Mouse (Mus musculus) forebrain, embryonic 14.5 days (tissue): ENCODE measurements around the gene Abhd14b. TPM values are rescaled to one million over a fixed set of nuclear protein-coding genes. Genes with fewer than 3 reads are reported as not detected.
"Not testable (repeated sequence)": the region's sequence is repeated elsewhere in the genome, so short reads cannot be mapped to it uniquely, and the experiment has no call there.

Experiments
- ATAC-seq: fragments of 200-750 bp; cut with Nextera tagmentation; 2 replicates; pipeline ENCODE4 v1.8.0; 2017; ENCODE audit warnings: mild to moderate bottlenecking, moderate library complexity
- DNase-seq: peaks from one replicate; pipeline ENCODE4 v3.0.0-alpha.2; 2015; ENCODE audit warnings: low spot score
- H3K27ac ChIP-seq: fragments of 300-500 bp; sonication (generic); 2 replicates; pipeline ENCODE4 v1.5.1; 2014; ENCODE audit warnings: low read depth, mild to moderate bottlenecking, control low read depth, low read length, moderate library complexity
- H3K27me3 ChIP-seq: fragments of 300-500 bp; sonication (generic); replicated peaks from 2 replicates; pipeline ENCODE4 v1.6.1; 2014; ENCODE audit warnings: low read length, control low read depth, mixed read lengths; ENCODE audit not compliant: control insufficient read depth, insufficient read depth
- H3K36me3 ChIP-seq: fragments of 300-500 bp; sonication (generic); 2 replicates; pipeline ENCODE4 v1.6.1; 2014; ENCODE audit warnings: low read length, control low read depth; ENCODE audit not compliant: control insufficient read depth, insufficient read depth
- H3K4me1 ChIP-seq: fragments of 300-500 bp; sonication (generic); 2 replicates; pipeline ENCODE4 v1.6.1; 2014; ENCODE audit warnings: antibody characterized with exemption, low read length, control low read depth; ENCODE audit not compliant: control insufficient read depth, insufficient read depth
- H3K4me2 ChIP-seq: fragments of 300-500 bp; sonication (generic); 2 replicates; pipeline ENCODE4 v1.6.1; 2014; ENCODE audit warnings: mild to moderate bottlenecking, control low read depth, low read length
- H3K4me3 ChIP-seq: fragments of 300-500 bp; sonication (generic); 2 replicates; pipeline ENCODE4 v1.5.1; 2014; ENCODE audit warnings: low read depth, low read length, control low read depth
- H3K9ac ChIP-seq: fragments of 300-500 bp; sonication (generic); 2 replicates; pipeline ENCODE4 v1.6.1; 2014; ENCODE audit warnings: mild to moderate bottlenecking, low read length, control low read depth, moderate library complexity
- H3K9me3 ChIP-seq: fragments of 300-500 bp; sonication (generic); replicated peaks from 2 replicates; pipeline ENCODE4 v1.6.1; 2016; ENCODE audit warnings: low read length, control low read depth, mixed read lengths; ENCODE audit not compliant: control insufficient read depth
- WGBS: fragments of 180-500 bp; shearing (Covaris S2); extraction: QIAGEN DNeasy Blood & Tissue Kit; methylation state at CpG from one replicate; pipeline ENCODE4 v1.1.7; 2014; 5-methylcytosine and 5-hydroxymethylcytosine counted together
- polyA plus RNA-seq: library from polyadenylated mRNA; unstranded; fragments of >200 nt; fragmentation: Nextera tagmentation; extraction: Ambion mirVana; gene quantifications from 2 replicates; pipeline ENCODE4 v1.2.1, GENCODE M21; 2014

Gene Abhd14b
- polyA plus RNA-seq, 1 experiment from 2014 or later, result 5.5 TPM

DNA sequence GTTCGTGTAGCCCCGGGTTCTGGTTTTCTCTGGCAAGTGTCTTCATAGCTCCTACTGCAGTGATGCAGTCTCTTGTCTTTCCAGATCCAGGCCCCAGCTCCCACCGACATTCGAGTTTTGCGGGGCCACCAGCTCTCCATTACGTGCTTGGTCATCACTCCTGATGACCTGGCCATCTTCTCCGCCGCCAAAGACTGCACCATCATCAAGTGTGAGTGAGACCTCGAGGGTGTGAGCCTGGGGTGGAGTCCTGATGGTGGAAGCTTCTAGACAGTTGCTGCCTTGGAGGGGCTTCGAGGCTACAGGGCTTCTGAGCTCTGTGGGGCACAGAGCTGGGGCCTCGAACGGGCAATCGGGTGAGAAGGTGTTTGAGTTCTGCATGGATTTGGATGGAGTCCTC, 34.4 kb downstream of the Abhd14b start:
- 92% methylated on average over 13 of the region's 13 CpGs for WGBS
- ATAC-seq, result no peak

DNA sequence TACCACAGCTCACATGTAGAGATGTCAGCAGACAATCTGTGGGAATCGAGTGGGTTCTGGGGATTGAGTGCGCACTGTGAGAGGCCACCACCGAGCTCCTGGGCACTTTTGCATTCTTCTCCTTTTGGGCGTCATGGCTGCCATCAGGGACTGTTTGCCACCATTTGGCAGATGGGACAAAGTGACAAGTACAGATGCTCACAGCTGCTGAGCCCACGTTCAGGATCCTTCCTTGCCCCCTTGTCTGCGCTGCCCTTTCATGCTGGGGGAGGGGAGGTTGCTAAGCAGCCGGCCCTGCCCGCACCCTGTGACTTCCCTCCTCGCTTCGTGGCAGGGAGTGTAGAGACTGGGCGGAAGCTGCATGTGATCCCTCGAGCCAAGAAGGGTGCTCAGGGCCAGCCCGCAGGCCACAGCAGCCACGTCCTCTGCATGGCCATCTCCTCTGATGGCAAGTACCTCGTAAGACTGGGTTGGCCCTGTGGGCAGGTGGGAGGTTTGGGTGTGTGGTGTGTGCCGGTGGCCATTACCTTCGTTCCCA, 35.4 kb downstream of the Abhd14b start:
- Histone ChIP-seq H3K9ac (no peak overlapping the region), H3K4me1 (peaks cover 6% of the 10 kb centered on the region; the same call in 1 of the 2 replicates), H3K36me3 (peaks cover 57% of the 10 kb centered on the region), H3K4me3 (no peak overlapping the region), H3K9me3 (no peaks in the 10 kb centered on the region), H3K4me2 (no peak overlapping the region), H3K27me3 (no peaks in the 10 kb centered on the region), H3K27ac (no peak overlapping the region)
- ATAC-seq, result no peak
- WGBS, result 94% methylated on average over 17 of the region's 17 CpGs
- DNase-seq, result no peak

More for the DNA sequence above, 34.4 kb downstream of the Abhd14b start:
- H3K4me2 ChIP-seq, result no peak overlapping the region
- peaks cover 7% of the 10 kb centered on the region; the same call in 1 of the 2 replicates for H3K4me1 ChIP-seq
- H3K27me3 ChIP-seq, result no peaks in the 10 kb centered on the region
- no peak overlapping the region for H3K4me3 ChIP-seq
- H3K36me3 ChIP-seq, result peaks cover 57% of the 10 kb centered on the region
- H3K9me3 ChIP-seq, result no peaks in the 10 kb centered on the region
- H3K27ac ChIP-seq, result no peak overlapping the region
- no peak for DNase-seq
- H3K9ac ChIP-seq, result no peak overlapping the region

DNA sequence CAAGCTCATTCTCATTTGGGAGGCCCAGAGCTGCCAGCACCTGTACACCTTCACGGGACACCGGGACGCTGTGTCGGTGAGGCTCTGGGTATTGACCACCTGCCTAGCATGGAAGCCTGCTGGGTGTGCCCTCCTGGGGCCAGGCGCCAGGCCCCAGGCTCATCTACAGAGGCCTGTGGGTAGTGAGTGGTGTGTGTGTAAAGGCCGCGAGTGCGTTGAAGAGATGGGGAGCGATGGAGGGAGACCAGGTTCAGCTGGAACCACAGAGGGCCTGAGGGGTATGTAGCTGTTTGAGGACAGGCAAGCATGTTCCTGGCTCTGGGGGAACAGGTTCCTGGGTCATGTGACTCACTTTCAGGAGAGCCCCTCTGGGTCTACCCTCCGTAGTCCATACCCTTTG, 35.9 kb downstream of the Abhd14b start:
- 97% methylated on average over 10 of the region's 10 CpGs for WGBS
- Histone ChIP-seq H3K4me2 (no peak overlapping the region), H3K4me3 (no peak overlapping the region), H3K9me3 (no peaks in the 10 kb centered on the region), H3K4me1 (0 out of 2 replicates have a peak, but pooled peaks cover 1% of the 10 kb centered on the region), H3K9ac (no peak overlapping the region), H3K36me3 (peaks cover 57% of the 10 kb centered on the region), H3K27ac (no peak overlapping the region), H3K27me3 (no peaks in the 10 kb centered on the region)
- DNase-seq (no peak), ATAC-seq (no peak)

DNA sequence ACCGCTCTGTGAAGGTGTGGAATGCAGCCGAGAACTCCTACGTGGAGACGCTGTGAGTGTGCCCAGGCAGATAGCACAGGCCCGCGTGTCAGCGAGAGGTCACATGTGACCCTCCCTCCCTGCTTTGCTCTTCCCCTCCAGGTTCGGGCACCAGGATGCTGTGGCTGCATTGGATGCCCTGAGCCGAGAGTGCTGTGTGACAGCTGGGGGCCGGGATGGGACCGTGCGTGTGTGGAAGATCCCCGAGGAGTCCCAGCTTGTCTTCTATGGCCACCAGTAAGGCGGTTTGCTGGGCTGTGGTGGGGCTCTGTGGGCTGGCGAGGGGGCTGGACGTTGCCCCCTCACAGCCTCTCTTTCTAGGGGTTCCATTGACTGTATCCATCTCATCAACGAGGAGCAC, 36.3 kb downstream of the Abhd14b start:
- no peaks in the 10 kb centered on the region for H3K4me1 ChIP-seq
- H3K9me3 ChIP-seq, result no peaks in the 10 kb centered on the region
- no peak overlapping the region for H3K9ac ChIP-seq
- no peak overlapping the region for H3K4me2 ChIP-seq
- DNase-seq (no peak), ATAC-seq (no peak)
- no peak overlapping the region for H3K27ac ChIP-seq
- peaks cover 57% of the 10 kb centered on the region for H3K36me3 ChIP-seq
- 94% methylated on average over 17 of the region's 17 CpGs for WGBS
- no peaks in the 10 kb centered on the region for H3K27me3 ChIP-seq
- no peak overlapping the region for H3K4me3 ChIP-seq

DNA sequence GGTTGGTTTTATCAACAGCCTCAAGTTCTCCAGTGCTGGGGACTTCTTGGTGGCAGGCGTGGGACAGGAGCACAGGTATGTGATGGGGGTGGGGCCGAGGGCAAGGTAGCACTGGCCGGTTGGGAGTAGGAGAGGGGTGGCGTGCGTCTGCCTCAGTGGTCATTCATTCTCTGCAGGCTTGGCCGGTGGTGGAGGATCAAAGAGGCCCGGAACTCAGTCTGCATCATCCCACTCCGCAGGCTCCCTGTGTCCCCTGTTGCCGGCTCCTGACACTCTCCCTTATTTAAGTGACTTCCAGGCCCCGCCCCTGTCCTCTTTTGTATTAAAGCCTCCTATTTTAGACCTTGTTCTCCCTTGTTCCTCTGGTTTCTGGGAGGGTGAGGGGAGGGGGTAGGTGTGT, 37.8 kb downstream of the Abhd14b start:
- no peak overlapping the region for H3K9ac ChIP-seq
- 79% methylated on average over 10 of the region's 10 CpGs for WGBS
- peaks cover 53% of the 10 kb centered on the region for H3K36me3 ChIP-seq
- DNase-seq, result no peak
- no peak overlapping the region for H3K27ac ChIP-seq
- no peak overlapping the region for H3K4me2 ChIP-seq
- no peaks in the 10 kb centered on the region for H3K27me3 ChIP-seq
- no peak for ATAC-seq
- H3K4me3 ChIP-seq, result no peak overlapping the region
- no peaks in the 10 kb centered on the region for H3K4me1 ChIP-seq
- H3K9me3 ChIP-seq, result no peaks in the 10 kb centered on the region

DNA sequence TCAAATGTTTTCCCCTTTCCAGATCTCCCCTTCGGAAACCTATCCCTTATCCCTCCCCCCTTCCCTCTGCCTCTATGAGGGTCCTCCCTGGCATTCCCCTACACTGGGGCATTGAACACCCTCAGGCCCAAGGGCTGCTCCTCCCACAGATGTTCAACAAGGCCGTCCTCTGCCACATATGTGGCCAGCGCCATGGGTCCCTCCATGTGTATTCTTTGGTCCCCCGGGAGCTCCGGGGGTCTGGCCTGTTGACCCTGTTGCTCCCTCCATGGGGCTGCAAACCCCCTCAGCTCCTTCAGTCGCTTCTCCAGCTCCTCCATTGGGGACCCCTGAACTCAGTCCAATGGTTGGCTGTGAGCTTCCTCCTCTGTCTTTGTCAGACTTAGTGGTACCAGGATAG, 40.3 kb downstream of the Abhd14b start:
- H3K27me3 ChIP-seq, H3K9ac ChIP-seq, H3K4me1 ChIP-seq, H3K9me3 ChIP-seq, H3K4me2 ChIP-seq, H3K27ac ChIP-seq, H3K4me3 ChIP-seq, ATAC-seq, DNase-seq: not testable (repeated sequence)
- H3K36me3 ChIP-seq, result peaks cover 33% of the 10 kb centered on the region
- 88% methylated on average over 6 of the region's 6 CpGs for WGBS

DNA sequence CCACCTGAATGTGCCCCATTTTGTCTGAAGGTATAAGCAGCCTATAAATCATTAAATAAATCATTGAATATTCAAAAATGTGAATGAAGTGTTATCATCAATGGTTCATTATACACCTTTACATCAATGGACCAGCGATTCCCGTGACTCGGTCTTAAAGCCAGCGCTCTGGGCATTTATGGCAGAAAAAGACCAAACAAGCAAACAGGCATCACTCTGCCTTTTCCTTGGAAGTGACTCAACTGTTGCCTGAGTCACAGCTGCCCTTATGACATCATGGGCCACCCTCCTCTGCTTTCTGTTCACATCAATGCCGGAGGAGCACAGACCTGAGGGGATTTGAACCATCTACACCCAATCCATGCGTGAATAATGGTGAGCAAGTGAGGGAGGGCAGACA, 52.4 kb downstream of the Abhd14b start, which contains the start of gene Iqcf1:
Iqcf1 (plus strand) TSS at position 301 of the 400 bp plus-strand sequence.
- Histone ChIP-seq H3K9ac (no peak within 1 kb of the TSS), H3K4me1 (no peaks in the 10 kb centered on the region), H3K36me3 (no peaks in the 10 kb centered on the region), H3K4me2 (no peak within 1 kb of the TSS), H3K27ac (no peak within 1 kb of the TSS), H3K27me3 (no peaks in the 10 kb centered on the region), H3K4me3 (no peak within 1 kb of the TSS), H3K9me3 (no peaks in the 10 kb centered on the region)
- ATAC-seq (no peak), DNase-seq (no peak)
- WGBS, result 92% methylated on average over 6 of the region's 6 CpGs

DNA sequence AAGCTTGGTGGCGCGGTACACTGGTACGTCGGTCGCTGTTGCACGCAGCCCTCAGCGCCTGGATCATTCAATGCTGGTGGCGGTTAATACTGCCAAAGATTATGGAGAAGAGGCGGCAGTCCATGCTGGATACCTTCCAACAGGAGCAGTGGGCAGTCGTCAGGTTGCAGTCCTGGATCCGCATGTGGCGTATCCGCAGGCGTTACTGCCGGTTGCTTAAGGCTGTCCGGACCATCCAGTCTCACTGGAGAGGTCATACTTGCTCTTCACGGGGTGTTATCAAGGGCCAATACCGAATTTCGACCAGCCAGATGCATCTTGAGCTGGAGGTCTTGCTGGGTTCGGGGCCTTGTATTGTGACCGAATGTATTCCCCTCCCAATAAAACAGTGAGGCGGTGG, 54.6 kb downstream of the Abhd14b start:
- H3K27me3 ChIP-seq, result no peaks in the 10 kb centered on the region

More for the DNA sequence above, 54.6 kb downstream of the Abhd14b start:
- Histone ChIP-seq H3K36me3 (no peaks in the 10 kb centered on the region), H3K4me1 (no peaks in the 10 kb centered on the region), H3K27ac (no peak overlapping the region), H3K4me2 (no peak overlapping the region), H3K9ac (no peak overlapping the region), H3K9me3 (no peaks in the 10 kb centered on the region), H3K4me3 (no peak overlapping the region)
- DNase-seq (no peak), ATAC-seq (no peak)
- WGBS, result 89% methylated on average over 22 of the region's 22 CpGs
